Mouse (Mus musculus) mouse embryonic stem cell (cell line): Measurements from ENCODE around the gene Lbp.

Source experiments
- in situ Hi-C, 2 experiments: fragments of 300-500 bp; cut with MboI; formaldehyde crosslinking; loops; 1 replicate in 1 of 2; 3 replicates in 1 of 2; pipeline ENCODE4 v1.14.3; 2019 to 2020; ENCODE audit warnings: low sequenced_read_pairs in 2 of 2, low pct_unique_long_range_greater_than_20kb in 1 of 2, mixed read lengths in 1 of 2; ENCODE audit not compliant: unreplicated experiment in 1 of 2

The Lbp gene

DNA sequence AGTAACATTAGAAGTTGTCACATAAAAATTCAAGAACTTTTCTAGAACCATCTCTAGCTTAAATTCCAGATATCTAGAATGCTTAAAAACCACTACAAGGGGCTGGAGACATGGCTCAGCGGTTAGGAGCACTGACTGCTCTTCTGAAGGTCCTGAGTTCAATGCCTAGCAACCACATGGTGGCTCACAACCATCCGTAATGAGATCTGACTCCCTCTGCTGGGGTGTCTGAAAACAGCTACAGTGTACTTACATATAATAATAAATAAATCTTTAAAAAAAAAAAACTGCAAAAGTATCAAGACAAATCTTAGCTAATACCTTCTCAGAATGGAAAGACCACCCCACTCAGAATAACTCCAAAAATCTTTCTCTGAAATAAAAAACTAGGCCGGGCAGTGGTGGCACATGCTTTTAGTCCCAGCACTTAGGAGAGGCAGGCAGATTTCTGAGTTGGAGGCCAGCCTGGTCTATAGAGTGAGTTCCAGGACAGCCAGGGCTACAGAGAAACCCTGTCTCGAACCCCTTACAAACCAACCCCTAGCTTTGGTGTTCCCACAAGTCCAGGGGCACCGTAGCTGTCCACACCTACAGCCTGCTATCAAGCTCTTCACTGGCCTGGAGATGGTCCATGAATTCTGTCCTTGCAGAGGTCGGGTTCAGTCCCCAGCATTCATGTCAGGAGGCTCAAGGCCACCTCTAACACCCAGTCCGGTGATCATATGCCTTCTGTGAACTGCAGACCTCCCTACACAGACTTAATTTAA, 48.2 kb downstream of the Lbp start:
- in situ Hi-C loops, result no loop called here

DNA sequence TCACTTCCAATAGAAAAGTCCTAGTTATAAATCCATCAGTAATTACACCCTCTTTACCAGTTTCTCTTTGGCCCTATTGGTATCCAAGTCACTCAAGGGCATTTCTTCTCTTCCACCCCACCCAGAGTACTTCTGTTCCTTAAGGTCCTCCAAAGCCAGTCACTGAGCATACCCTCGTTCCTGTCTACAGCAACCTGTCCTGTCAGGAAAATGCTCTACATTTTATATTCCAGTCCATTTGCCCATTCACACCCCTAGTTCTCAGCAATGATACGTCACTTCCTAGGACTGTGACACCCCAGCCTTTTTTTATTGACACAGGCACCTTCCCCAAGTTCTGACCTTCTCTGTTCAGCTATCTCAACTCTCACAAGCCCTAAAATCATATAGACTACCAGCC, 48.9 kb downstream of the Lbp start:
- in situ Hi-C loops, result no loop called here

DNA sequence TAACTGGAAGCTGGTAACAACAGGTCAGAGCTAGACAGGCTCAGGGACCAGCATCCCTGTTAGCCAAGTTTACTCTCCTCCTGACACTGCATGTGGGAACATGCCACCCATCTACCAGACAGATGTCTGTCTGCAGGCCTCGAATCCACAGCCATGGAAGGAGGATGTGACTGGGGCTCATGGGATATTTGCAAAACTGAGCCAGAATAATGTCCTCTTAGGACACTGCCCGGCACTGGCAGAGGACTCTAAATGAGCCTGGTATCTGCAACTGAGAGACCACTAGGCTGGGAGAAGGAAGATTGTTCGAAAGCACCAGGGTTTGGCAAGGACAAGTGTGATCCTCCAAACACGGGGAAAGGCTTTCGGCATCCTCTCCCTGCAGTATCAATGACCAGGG, 49.8 kb downstream of the Lbp start:
- in situ Hi-C loops, result no loop called here

DNA sequence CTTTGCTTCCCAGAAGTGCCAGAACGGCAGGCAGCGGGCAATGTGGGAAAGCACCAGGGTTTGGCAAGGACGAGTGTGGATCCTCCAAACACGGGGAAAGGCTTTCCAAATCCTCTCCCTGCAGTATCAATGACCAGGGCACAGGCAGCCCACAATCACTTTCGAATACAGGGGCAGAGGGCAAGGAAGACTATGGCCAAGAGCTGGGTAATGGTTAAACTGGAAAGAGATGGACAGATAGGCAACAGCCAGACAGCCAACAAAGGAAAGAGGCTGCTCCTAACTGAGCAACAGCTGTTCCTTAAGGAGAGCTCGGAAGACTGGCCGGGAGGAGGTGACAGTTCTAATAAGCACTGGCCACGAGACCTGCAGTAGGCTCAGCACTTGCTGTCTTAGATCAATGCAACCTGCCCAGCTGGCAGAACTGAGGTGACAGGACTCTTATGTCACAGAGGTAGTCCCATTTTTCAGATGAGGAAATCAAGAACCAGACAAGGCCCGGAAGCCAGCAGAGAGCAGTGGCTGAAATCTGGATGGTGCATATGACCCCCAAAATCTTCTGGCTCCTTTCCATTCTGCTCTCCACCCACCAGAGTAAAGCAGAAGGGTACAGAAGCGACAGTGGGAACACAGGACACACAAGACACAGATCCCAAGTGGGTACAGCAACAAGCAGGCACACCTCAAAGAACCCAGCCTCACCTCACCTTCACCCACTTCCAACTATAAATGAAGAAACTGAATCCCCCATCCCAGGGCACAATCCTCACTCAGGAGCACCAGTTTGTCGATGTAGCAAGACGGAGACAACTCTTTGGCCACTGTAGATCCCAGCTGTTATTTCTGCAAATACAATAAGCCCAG, 53.7 kb downstream of the Lbp start:
- in situ Hi-C loops, result no loop called here

DNA sequence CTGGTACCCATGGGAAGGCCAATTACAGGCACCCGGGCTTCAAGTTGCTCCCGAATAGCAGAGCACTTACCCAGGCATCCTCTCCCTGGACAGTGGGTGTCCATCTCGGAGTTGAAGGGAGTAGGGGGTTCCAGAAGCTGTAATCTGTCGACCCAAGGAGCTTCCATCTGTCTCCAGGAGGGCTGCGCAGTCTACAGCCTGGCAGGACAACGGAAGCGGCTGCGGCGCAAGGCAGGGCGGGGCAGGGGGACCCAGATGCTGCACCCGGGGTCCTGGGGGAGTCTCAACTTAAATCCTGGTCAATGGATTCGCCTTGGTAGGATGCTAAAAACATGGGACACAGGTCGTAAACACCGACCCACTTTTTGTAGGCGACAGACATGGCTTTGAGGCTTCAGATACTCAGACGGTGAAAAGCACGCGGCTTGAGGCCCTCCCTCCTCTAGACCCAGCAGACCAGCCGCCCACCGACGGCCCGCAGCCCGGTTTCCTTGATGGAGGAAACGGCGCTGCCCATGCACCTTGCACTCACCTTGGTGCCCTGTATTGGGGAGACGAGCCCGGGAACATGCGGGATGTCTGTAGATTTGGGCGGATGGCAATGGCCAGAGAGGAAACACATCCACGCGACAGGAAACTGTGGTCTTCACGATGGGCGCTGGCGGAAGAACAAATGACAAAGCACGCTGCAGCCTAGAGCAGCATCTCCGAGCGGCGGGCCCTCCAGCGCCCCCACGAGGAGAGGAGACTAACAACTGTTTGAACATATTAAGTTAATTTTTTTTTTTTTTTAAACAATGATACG, 54.8 kb downstream of the Lbp start:
- in situ Hi-C loops, result no loop called here

DNA sequence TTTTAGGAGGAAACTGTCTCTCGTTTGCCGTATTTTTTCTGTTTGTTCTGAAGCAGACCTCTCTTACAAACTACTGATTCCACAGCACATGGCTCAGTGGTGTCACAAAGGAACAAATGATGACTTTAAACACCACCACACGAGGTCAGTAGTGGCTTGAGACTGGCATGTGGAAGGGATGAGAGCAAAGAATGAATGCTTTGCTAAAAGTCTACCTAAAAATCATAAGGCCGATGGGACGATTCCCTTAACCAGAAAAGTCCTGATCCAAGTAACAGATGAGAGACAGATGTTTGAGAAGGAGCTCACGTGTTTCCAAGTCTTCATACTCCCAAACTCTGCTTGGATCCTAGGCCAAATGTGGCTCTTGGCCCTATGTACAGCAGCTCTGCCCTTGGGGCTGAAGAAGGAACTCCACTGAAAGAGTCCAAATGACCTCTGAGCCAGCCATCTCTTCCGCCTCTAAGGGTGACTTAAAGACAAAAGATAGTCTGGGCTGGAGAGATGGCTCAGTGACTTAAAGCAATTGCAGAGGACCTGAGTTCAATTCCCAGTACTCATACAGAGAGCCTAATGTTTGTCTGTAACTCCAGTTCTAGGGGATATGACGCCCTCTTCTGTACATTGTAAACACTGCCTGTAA, 55.5 kb downstream of the Lbp start:
- in situ Hi-C loops, result no loop called here

DNA sequence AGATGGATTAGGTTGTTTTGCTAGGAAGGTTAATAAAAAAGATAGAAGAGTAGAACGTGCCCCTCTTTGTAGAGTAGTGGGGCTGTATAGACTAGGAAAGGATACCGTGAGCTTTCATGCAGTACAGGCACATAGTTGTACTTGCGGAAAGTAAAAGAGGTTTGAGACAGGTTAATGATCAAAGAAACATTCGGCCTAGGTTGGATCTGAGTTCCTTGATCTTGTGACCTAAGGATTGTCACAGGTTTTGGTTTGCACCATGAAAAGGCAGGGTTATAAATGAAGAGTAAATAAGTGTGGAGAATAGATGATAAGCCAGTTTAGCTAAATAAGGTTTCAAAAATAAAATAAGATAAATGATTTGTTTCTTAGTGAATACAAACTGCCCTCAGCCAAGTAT, 57.9 kb downstream of the Lbp start:
- in situ Hi-C loops, result no loop called here

DNA sequence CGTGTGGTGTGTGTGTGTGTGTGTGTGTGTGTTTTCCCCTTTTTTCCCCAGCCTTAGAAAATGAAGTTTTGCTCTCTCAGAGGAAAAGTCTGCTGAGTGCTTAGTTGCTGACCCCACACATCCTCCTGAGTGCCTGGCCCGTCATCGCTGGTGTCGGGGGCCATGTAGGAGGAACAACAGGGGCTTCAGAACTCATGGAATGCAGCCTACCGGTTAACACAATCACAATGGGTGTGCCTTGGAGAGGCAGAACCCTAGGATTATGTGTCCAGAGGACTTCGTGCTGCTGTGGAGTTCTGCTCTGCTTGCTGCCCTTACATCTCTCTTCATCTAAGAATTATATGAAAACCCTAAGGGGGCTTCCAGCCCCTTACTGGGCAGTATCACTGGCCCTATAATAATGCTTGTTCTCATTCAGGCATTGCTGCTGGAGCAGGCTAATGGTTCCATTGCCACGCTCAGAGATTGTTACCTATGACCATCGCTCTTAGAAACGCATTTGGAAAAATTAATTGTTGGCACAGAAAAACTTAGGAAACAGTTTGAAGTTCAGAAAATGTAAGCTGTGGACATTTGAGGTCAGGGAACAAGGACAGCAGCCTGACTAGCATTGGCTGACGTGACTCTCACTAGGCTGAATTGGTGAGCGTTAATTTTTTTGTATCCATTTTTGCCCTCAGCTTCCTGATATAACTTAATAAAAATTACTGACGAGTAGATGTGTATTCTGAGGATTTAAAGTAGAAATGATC, 59.0 kb downstream of the Lbp start:
- in situ Hi-C loops, result no loop called here

DNA sequence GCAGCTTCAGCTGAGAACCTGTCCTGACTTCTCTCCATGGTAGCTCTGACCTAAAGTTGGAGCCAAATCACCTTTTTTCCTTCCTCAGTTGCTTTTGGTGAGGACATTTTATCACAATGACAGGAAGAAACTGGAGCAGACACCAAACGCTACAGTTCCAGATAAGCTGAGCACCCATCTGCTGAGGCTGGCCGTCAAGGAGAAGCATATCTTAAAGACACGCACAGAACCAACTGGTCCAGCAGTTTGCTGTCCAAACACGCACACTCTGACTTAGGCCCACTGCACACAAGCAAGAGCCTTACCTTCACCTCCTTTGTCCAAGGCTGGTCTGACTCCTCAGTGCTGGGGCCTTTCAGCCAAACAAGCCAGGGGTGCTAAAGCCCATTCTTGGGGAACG, 61.4 kb downstream of the Lbp start:
- in situ Hi-C loops, result no loop called here

DNA sequence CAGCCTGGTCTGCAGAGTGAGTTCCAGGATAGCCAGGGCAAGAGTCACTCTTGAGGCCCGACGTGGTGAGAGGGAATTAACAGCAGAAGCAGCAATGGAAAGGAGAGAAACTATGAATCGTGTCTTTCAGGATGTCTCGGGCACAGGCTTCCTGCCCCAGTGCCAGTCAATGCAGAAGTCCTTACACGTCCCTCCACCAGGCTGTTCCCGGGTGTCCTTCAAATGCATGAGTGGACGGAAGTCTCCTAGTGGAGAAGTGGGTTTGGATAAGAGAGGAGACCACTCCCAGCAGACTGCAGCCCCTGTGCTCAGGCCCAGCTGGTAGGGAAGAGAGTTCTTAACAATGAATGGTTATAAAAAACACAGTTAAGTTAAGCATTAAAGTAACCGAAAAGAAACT, 62.0 kb downstream of the Lbp start:
- in situ Hi-C loops, result no loop called here

DNA sequence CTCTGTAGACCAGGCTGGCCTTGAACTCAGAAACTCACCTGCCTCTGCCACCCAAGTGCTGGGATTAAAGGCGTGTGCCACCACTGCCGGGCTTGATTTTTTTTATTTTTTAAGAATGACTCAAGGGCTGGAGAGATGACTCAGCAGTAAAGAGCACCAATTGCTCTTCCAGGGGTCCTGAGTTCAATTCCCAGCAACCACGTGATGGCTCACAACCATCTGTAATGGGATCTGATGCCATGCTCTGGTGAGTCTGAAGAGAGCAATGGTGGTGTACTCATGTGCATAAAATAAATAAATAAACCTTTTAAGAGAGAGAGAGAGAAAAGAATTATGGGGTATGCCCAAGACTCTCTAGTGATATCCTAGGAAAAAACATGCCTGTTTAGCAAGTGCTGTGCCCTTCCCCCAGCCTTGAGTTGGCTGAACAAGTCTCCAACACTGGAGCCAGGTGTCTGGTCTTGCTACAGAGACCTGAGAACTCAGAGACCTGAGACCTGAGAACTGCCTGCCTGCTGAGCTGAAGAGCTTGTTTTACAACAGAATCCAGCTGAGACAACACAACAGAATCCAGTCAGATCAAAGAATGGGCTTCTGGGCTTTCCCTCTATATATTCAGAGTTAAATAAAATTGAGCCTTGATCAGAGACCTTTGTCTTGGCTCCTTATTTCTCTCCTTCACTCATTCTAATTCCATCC, 63.3 kb downstream of the Lbp start:
- in situ Hi-C loops, result no loop called here

DNA sequence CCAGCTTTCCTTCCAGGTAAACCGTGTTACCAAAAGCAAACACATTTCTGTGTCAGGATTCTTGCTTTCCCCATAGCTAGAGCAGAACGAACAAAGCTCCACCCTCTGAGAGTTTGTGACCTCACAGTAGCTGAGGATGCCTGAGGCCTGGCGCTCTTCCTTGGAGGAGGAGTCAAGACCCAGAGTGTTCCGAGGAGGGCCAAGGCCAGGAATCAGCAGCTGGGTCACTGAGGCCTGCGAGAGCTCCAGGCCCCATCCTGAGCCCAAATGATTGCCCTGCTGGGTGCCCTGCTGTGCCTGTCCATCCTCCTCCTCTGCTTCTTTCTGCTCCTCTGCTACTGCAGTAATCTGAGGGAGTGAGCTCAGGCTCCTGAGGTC, 63.9 kb downstream of the Lbp start:
- in situ Hi-C loops, result no loop called here

DNA sequence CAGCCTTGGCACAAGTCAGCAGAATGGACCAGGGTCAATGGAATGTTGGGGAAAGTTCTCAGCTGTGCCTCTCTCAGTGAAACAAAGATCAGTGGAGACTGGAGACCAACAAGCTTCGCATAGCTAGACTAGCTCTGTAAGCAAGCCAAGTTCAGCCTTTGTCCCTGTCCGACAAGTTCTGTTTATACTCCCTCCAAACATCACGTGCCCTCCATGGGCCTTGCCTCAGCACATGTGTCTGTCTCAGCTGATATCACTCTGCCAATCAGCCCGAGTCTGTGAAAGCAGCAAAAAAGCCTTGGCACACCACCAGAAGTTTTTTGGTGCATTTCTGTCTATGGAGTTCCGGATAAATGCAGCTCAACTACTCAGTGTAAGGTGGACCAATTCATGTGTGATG, 66.8 kb downstream of the Lbp start:
- in situ Hi-C loops, result no loop called here

DNA sequence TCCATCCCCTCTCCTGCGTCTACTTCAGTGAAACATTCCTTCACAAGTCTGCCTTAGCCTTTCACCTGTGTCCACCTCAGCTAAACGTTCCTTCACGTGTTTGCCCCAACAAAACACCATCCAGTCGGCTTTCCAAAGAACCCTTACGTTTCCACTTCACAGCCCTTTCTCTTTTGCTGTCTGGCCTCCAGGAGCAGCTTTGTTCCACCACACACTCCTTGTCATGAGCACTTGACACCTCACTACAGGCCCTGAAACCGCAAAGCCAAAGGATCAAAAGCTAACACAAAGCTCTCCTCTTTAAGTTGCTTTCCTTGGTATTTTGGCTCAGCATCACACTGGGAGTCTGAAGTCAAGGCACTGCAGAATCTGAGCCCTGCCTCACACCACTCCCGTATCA, 67.2 kb downstream of the Lbp start:
- in situ Hi-C loops, result no loop called here

DNA sequence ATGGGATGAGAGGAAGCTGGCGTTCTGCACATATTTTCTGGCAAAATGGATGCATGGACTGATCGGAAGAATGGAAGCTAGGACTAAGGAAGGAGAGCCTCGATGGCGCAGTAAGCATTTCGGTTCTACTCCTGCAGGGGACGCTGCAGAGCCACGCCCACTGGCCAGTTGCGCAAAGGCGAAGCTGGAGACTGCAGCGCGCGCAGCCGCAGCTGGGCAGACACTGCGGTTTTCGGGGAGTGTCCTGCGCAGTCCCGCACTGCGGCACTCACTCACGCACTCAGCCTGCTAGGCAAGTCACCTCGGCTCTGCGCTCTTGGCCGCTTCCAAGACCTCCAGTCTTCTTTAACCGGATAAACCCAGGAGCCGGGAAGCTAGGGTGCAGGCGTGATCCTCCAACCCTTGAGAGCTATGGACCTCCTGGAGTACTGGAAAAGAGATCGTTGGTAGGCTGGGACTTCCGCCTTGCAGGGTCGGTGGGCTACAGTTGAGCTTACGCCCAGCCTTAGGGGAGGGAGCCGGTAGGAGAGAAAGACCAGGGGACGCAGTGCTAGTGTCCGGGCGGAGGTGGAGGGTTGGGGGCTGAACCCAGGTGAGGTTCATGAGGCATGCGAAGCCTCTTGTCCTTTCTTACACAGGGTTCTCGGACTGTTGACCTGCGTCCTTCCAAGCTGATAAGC, 69.3 kb downstream of the Lbp start, which contains the start of gene Snhg11:
Snhg11 (plus strand) TSS at position 196 of the 680 bp plus-strand sequence.
- in situ Hi-C loops, result loop anchor here (25.0 kb wide), 1 partner anchor 262 kb away; no protein-coding TSS in a partner anchor

DNA sequence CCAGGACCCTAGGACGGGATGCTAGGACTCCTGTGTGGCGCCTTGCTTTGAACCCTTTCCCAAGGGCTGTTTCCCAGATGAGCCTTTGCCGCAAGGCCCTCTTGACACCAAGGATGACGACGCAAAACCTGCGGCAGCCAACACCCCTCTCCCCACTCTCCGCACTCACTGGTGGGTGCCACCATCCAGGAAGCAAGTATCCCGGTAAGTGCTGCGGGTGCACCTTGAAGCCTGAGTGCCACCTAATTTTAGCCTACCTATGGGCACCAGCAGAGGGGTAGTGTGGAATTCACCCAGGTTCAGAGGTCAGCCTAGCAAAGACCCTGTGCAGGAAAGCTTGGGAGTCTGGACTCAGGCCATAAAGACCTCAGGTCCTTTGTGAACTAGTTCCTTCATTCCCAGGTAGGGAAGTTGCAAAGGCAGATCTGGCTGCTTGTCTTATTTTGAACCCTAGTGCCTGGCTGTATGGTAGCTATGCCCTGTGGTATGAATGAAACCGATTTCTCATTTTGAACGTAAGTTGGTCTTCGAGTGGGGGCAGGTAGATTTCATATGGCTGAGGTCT, 69.9 kb downstream of the Lbp start:
- in situ Hi-C loops, result loop anchor here (25.0 kb wide), 1 partner anchor 261 kb away; no protein-coding TSS in a partner anchor
